Mouse (Mus musculus): ENCODE measurements at regions not wholly inside any gene's neighbourhood (a gene's known extent, or its start where the extent isn't known, plus 50 kb on each side); places are given as distances from the start of the nearest gene placed in this dataset.

DNA sequence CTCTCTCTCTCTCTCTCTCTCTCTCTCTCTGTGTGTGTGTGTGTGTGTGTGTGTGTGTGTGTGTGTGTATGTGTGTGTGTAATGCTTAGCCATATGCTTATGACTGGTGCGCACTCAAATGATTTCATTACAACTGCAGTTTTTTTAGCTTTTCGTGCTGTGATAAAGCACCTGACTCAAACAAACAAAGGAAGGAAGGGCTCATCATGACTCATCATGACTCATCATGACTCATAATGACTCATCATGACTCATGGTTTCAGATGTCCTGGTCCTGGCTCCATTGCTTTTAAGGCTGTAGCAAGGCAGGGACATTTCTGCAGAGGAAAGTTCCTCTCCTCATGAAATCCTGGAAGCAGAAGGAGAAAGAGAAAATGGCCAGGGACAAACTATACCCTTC lies 302.9 kb downstream of the Foxa2 start:
- no peak for ATAC-seq (ENCODE audit: insufficient read depth, low FRiP score)
- 69% methylated on average over 2 of the region's 2 CpGs for WGBS
- Histone ChIP-seq H3K4me3 (replicated peaks; ENCODE audit: low read length) (no peak overlapping the region), H3K36me3 (ENCODE audit: control insufficient read depth, insufficient read depth, low read length) (no peaks in the 10 kb centered on the region), H3K27ac (ENCODE audit: low read length) (no peak overlapping the region), H3K4me2 (ENCODE audit: low read depth, low read length) (no peak overlapping the region), H3K27me3 (ENCODE audit: control insufficient read depth, insufficient read depth, low read length) (no peaks in the 10 kb centered on the region), H3K9ac (ENCODE audit: low read length) (no peak overlapping the region), H3K9me3 (replicated peaks; ENCODE audit: control insufficient read depth, low read length) (no peaks in the 10 kb centered on the region), H3K4me1 (ENCODE audit: control insufficient read depth, insufficient read depth, low read length) (no peaks in the 10 kb centered on the region)

DNA sequence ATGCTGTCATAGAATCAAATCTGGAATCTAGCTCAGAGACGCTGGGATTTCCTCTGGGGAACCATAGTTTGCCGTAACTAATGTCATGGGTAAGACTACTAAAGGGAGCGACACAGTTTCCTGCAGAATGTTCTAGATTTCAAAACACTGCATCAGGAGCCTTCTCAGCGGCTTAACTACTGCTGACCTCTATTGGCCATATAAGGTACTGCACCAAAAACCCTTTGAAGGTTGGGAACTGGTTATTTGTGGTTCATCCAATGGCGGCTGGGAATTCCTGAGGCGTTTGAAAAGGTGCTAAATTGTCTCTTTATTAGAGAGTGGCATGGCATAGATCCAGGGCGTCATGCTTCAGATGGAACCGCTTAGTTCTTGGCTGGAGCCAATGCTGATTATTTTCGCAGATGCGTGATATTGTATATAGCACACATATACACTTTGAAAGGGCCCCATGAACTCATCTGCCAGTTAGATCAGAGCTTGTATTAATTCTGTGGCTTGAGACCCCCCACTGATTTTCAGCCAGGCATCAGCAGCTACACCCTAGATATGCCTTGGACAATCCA lies 308.4 kb downstream of the Foxa2 start:
- Histone ChIP-seq H3K9me3 (replicated peaks; ENCODE audit: control insufficient read depth, low read length) (no peaks in the 10 kb centered on the region), H3K4me2 (ENCODE audit: low read depth, low read length) (no peak overlapping the region), H3K4me1 (ENCODE audit: control insufficient read depth, insufficient read depth, low read length) (no peaks in the 10 kb centered on the region), H3K36me3 (ENCODE audit: control insufficient read depth, insufficient read depth, low read length) (no peaks in the 10 kb centered on the region), H3K4me3 (replicated peaks; ENCODE audit: low read length) (no peak overlapping the region), H3K27me3 (ENCODE audit: control insufficient read depth, insufficient read depth, low read length) (no peaks in the 10 kb centered on the region), H3K27ac (ENCODE audit: low read length) (no peak overlapping the region), H3K9ac (ENCODE audit: low read length) (no peak overlapping the region)
- no peak for ATAC-seq (ENCODE audit: insufficient read depth, low FRiP score)
- 36% methylated on average over 10 of the region's 10 CpGs for WGBS

GRCm38 (mm10) chr2:147727396-147727795 lies 319.4 kb downstream of the Foxa2 start:
- no peak for ATAC-seq (ENCODE audit: insufficient read depth, low FRiP score)
- Histone ChIP-seq H3K27me3 (ENCODE audit: control insufficient read depth, insufficient read depth, low read length) (no peaks in the 10 kb centered on the region), H3K4me2 (ENCODE audit: low read depth, low read length) (no peak overlapping the region), H3K9me3 (replicated peaks; ENCODE audit: control insufficient read depth, low read length) (no peaks in the 10 kb centered on the region), H3K4me3 (replicated peaks; ENCODE audit: low read length) (no peak overlapping the region), H3K36me3 (ENCODE audit: control insufficient read depth, insufficient read depth, low read length) (no peaks in the 10 kb centered on the region), H3K27ac (ENCODE audit: low read length) (no peak overlapping the region), H3K4me1 (ENCODE audit: control insufficient read depth, insufficient read depth, low read length) (no peaks in the 10 kb centered on the region), H3K9ac (ENCODE audit: low read length) (no peak overlapping the region)
- 71% methylated on average over 4 of the region's 4 CpGs for WGBS

DNA sequence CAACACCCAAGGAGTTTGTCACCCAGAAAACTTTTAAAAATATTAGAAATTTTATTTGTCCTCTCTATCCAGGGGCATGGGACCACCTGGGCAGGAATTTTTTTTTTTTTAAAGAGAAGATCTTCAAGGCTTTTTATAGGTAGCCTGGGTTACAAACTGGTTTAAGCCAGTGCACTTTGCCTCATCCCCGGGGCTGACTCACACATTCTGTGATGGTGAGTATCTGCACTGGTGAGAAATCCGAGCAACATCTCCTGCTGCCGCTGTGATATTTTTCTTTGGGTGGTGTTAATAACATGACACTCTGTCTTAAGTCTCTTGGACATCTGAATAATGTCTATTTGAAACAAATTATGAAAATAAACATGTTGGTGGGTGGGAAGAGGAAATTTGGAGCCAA lies 327.8 kb downstream of the Foxa2 start:
- H3K9me3 ChIP-seq (replicated peaks; ENCODE audit: control insufficient read depth, low read length) = no peaks in the 10 kb centered on the region
- H3K27me3 ChIP-seq (ENCODE audit: control insufficient read depth, insufficient read depth, low read length) = no peaks in the 10 kb centered on the region
- WGBS = 79% methylated on average over 3 of the region's 3 CpGs
- no peak overlapping the region for H3K4me2 ChIP-seq (ENCODE audit: low read depth, low read length)
- H3K9ac ChIP-seq (ENCODE audit: low read length) = no peak overlapping the region
- H3K4me1 ChIP-seq (ENCODE audit: control insufficient read depth, insufficient read depth, low read length) = no peaks in the 10 kb centered on the region
- no peaks in the 10 kb centered on the region for H3K36me3 ChIP-seq (ENCODE audit: control insufficient read depth, insufficient read depth, low read length)
- H3K27ac ChIP-seq (ENCODE audit: low read length) = no peak overlapping the region
- no peak overlapping the region for H3K4me3 ChIP-seq (replicated peaks; ENCODE audit: low read length)
- ATAC-seq (ENCODE audit: insufficient read depth, low FRiP score) = no peak

DNA sequence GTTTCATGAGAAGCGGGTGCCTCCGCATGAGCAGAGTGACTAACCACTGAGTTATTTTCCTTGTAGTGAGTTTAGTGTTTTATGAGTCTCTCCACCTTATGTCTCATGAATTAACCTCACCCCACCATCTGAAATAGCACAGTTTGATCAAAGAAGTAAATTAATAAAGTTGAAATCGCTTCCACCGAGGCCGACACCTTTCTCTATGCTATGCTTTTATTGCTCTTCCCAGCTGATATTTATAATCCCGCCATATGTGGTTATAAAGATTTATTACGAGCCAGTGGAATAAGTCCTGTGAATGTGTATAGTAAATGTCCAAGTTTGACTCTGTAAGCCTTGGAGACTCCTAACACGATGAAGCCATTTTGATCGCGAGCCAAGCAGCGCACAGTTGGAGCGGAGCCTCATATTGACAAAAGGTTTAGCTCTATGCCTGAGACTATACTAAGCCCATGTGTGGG lies 329.3 kb downstream of the Foxa2 start:
- no peaks in the 10 kb centered on the region for H3K9me3 ChIP-seq (replicated peaks; ENCODE audit: control insufficient read depth, low read length)
- 69% methylated on average over 12 of the region's 12 CpGs for WGBS
- no peak overlapping the region for H3K9ac ChIP-seq (ENCODE audit: low read length)
- no peak overlapping the region for H3K27ac ChIP-seq (ENCODE audit: low read length)
- no peaks in the 10 kb centered on the region for H3K36me3 ChIP-seq (ENCODE audit: control insufficient read depth, insufficient read depth, low read length)
- ATAC-seq (ENCODE audit: insufficient read depth, low FRiP score) = no peak
- H3K27me3 ChIP-seq (ENCODE audit: control insufficient read depth, insufficient read depth, low read length) = no peaks in the 10 kb centered on the region
- H3K4me3 ChIP-seq (replicated peaks; ENCODE audit: low read length) = no peak overlapping the region
- no peaks in the 10 kb centered on the region for H3K4me1 ChIP-seq (ENCODE audit: control insufficient read depth, insufficient read depth, low read length)
- no peak overlapping the region for H3K4me2 ChIP-seq (ENCODE audit: low read depth, low read length)

GRCm38 (mm10) chr2:147715791-147716190 lies 331.0 kb downstream of the Foxa2 start:
- H3K27me3 ChIP-seq (ENCODE audit: control insufficient read depth, insufficient read depth, low read length) = no peaks in the 10 kb centered on the region
- no peak overlapping the region for H3K27ac ChIP-seq (ENCODE audit: low read length)
- no peaks in the 10 kb centered on the region for H3K4me1 ChIP-seq (ENCODE audit: control insufficient read depth, insufficient read depth, low read length)
- ATAC-seq (ENCODE audit: insufficient read depth, low FRiP score) = no peak
- H3K9ac ChIP-seq (ENCODE audit: low read length) = no peak overlapping the region
- H3K4me3 ChIP-seq (replicated peaks; ENCODE audit: low read length) = no peak overlapping the region
- H3K4me2 ChIP-seq (ENCODE audit: low read depth, low read length) = no peak overlapping the region
- WGBS = 86% methylated on average over 5 of the region's 5 CpGs
- H3K9me3 ChIP-seq (replicated peaks; ENCODE audit: control insufficient read depth, low read length) = no peaks in the 10 kb centered on the region
- no peaks in the 10 kb centered on the region for H3K36me3 ChIP-seq (ENCODE audit: control insufficient read depth, insufficient read depth, low read length)

DNA sequence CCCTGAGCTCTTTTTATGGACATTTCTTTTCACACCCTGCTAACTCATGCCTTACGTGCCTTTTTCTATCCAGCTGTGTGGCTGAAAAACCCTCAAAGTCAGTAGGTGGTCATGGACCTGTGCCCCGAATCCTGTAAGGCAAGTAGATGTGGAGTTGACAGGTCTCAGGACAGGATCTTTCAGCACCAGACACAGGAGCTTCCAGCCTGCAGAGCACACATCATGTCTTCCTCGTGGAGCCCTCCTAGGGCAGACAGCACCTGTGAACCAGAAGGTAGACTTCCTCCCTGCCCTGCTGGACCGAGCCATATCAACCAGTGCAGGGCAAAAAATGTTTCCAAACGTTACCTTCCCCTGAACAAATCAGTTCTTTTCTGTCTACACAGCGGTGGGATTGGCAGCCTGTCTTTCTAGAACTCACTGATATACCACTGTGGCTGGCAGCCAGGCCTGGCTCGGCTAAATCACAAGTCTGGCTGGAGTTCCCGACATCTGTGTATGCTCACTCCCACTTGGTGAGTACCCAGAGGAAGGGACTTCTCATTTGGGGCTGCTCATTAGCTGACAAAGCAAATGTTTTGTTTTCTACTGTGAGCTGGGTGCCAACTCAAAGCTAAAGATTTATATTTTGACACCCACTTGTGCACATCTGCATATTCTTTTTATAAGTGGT lies 336.0 kb downstream of the Foxa2 start:
- no peaks in the 10 kb centered on the region for H3K27me3 ChIP-seq (ENCODE audit: control insufficient read depth, insufficient read depth, low read length)
- 58% methylated on average over 8 of the region's 8 CpGs for WGBS
- H3K4me1 ChIP-seq (ENCODE audit: control insufficient read depth, insufficient read depth, low read length) = no peaks in the 10 kb centered on the region
- H3K36me3 ChIP-seq (ENCODE audit: control insufficient read depth, insufficient read depth, low read length) = no peaks in the 10 kb centered on the region
- ATAC-seq (ENCODE audit: insufficient read depth, low FRiP score) = no peak
- no peak overlapping the region for H3K27ac ChIP-seq (ENCODE audit: low read length)
- no peaks in the 10 kb centered on the region for H3K9me3 ChIP-seq (replicated peaks; ENCODE audit: control insufficient read depth, low read length)
- no peak overlapping the region for H3K4me3 ChIP-seq (replicated peaks; ENCODE audit: low read length)
- no peak overlapping the region for H3K9ac ChIP-seq (ENCODE audit: low read length)
- no peak overlapping the region for H3K4me2 ChIP-seq (ENCODE audit: low read depth, low read length)

- H3K9ac ChIP-seq (ENCODE audit: low read length) = no peak overlapping the region
- H3K27me3 ChIP-seq (ENCODE audit: control insufficient read depth, insufficient read depth, low read length) = no peaks in the 10 kb centered on the region
- no peaks in the 10 kb centered on the region for H3K4me1 ChIP-seq (ENCODE audit: control insufficient read depth, insufficient read depth, low read length)
- no peaks in the 10 kb centered on the region for H3K36me3 ChIP-seq (ENCODE audit: control insufficient read depth, insufficient read depth, low read length)
- H3K4me3 ChIP-seq (replicated peaks; ENCODE audit: low read length) = no peak overlapping the region
- H3K4me2 ChIP-seq (ENCODE audit: low read depth, low read length) = no peak overlapping the region
- no peak for ATAC-seq (ENCODE audit: insufficient read depth, low FRiP score)
- H3K27ac ChIP-seq (ENCODE audit: low read length) = no peak overlapping the region
- H3K9me3 ChIP-seq (replicated peaks; ENCODE audit: control insufficient read depth, low read length) = no peaks in the 10 kb centered on the region
These were observed 337.0 kb downstream of the Foxa2 start for GRCm38 (mm10) chr2:147709799-147710198.

DNA sequence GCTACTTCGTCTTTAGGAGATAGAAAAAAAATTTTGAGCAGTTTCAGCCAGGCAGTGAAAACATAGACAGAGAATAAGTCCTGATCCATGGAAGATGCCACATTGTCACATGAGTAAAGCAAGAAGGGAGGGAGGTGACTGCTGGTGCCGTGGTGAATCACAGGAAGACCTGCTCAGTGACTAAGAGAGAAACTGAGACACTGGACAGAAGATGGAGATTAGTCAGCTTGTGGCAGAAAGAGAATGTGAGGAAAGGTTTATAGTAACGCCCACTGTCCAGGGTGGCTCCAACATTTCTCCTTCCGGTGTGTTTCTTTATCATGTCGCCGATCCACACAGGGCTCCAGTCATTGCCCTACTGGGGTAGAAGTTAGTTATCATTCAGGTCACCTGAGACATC lies 339.6 kb downstream of the Foxa2 start:
- no peak overlapping the region for H3K27ac ChIP-seq (ENCODE audit: low read length)
- H3K4me1 ChIP-seq (ENCODE audit: control insufficient read depth, insufficient read depth, low read length) = no peaks in the 10 kb centered on the region
- no peak overlapping the region for H3K4me3 ChIP-seq (replicated peaks; ENCODE audit: low read length)
- no peak overlapping the region for H3K9ac ChIP-seq (ENCODE audit: low read length)
- no peak for ATAC-seq (ENCODE audit: insufficient read depth, low FRiP score)
- WGBS = 75% methylated on average over 6 of the region's 6 CpGs
- no peaks in the 10 kb centered on the region for H3K27me3 ChIP-seq (ENCODE audit: control insufficient read depth, insufficient read depth, low read length)
- no peaks in the 10 kb centered on the region for H3K36me3 ChIP-seq (ENCODE audit: control insufficient read depth, insufficient read depth, low read length)
- no peak overlapping the region for H3K4me2 ChIP-seq (ENCODE audit: low read depth, low read length)
- no peaks in the 10 kb centered on the region for H3K9me3 ChIP-seq (replicated peaks; ENCODE audit: control insufficient read depth, low read length)

Measured in stomach, embryonic 16.5 days (tissue).